Mouse (Mus musculus): Measurements from ENCODE around the gene Chd3. TPM values are rescaled to one million over a fixed set of nuclear protein-coding genes. Genes with fewer than 3 reads are reported as not detected.
"Not testable (repeated sequence)": the region's sequence is repeated elsewhere in the genome, so short reads cannot be mapped to it uniquely, and the experiment has no call there.

Chd3 gene
- total RNA-seq, 1 experiment from 2014 or later: 111 TPM

- DNase-seq: no peak
Measured at GRCm38 (mm10) chr11:69406867-69407723, 37.9 kb upstream of the Chd3 start.

- no peak for DNase-seq
Measured at GRCm38 (mm10) chr11:69406282-69406681, 37.1 kb upstream of the Chd3 start.

GRCm38 (mm10) chr11:69405397-69406200, 36.4 kb upstream of the Chd3 start:
- no peak for DNase-seq

GRCm38 (mm10) chr11:69404595-69405396, 35.6 kb upstream of the Chd3 start:
- no peak for DNase-seq

- no peak for DNase-seq
Measured at GRCm38 (mm10) chr11:69403691-69404594, 34.7 kb upstream of the Chd3 start.

- DNase-seq: no peak
Measured at GRCm38 (mm10) chr11:69401987-69402386, 32.8 kb upstream of the Chd3 start.

GRCm38 (mm10) chr11:69401210-69401637, 32.0 kb upstream of the Chd3 start:
- peak; percentile 78 for DNase-seq

- DNase-seq: no peak
Measured at GRCm38 (mm10) chr11:69400083-69400850, 31.1 kb upstream of the Chd3 start.

GRCm38 (mm10) chr11:69399201-69400082, 30.2 kb upstream of the Chd3 start:
- peak; percentile 35 for DNase-seq

- DNase-seq: no peak
Measured at GRCm38 (mm10) chr11:69398486-69399200, 29.4 kb upstream of the Chd3 start.

GRCm38 (mm10) chr11:69398059-69398458, 28.9 kb upstream of the Chd3 start, which contains the start of gene Tmem88:
TSS of gene Tmem88 (minus strand) at chr11:69398234.
- DNase-seq: peak; percentile 58

- DNase-seq: peak; percentile 28
Measured at GRCm38 (mm10) chr11:69397581-69398057, 28.4 kb upstream of the Chd3 start.

GRCm38 (mm10) chr11:69396772-69397171, 27.6 kb upstream of the Chd3 start:
- peak; percentile 50 for DNase-seq

GRCm38 (mm10) chr11:69395634-69396373, 26.6 kb upstream of the Chd3 start:
- peak; percentile 89 for DNase-seq

GRCm38 (mm10) chr11:69395235-69395633, 26.0 kb upstream of the Chd3 start, which contains the start of the genes Naa38 and Cyb5d1:
TSS of gene Naa38 (plus strand) at chr11:69395487.
TSS of gene Cyb5d1 (minus strand) at chr11:69395631.
- peak; percentile 87 for DNase-seq

GRCm38 (mm10) chr11:69394591-69395167, 25.5 kb upstream of the Chd3 start:
- DNase-seq: not testable (repeated sequence)

GRCm38 (mm10) chr11:69390400-69391034, 21.3 kb upstream of the Chd3 start:
- no peak for DNase-seq

Data from adrenal gland, postnatal 25 days (tissue).